Mouse (Mus musculus) spleen, adult 2 months (tissue): ENCODE data around the gene Olfr1348. TPM values are rescaled to one million over a fixed set of nuclear protein-coding genes. Genes with fewer than 3 reads are reported as not detected.

Experiments
- DNase-seq, 2 experiments: peaks; one replicate each; pipeline versions ENCODE4 v3.0.0 to v3.0.0-alpha.2; 2012 to 2021; ENCODE audit warnings: low spot score in 2 of 2, low read depth in 1 of 2
- H3K27ac ChIP-seq: fragments of 200-500 bp; 2 replicates; pipeline ENCODE4 v1.5.1; 2012; ENCODE audit warnings: low read length, inconsistent platforms; ENCODE audit not compliant: insufficient read depth
- H3K27me3 ChIP-seq: fragments of 200-500 bp; 2 replicates; pipeline ENCODE4 v1.6.1; 2012; ENCODE audit warnings: mild to moderate bottlenecking, moderate library complexity, low read length, inconsistent platforms; ENCODE audit not compliant: control insufficient read depth, insufficient read depth
- H3K36me3 ChIP-seq: fragments of 200-500 bp; 2 replicates; pipeline ENCODE4 v1.6.1; 2012; ENCODE audit warnings: mild to moderate bottlenecking, low read length, inconsistent platforms; ENCODE audit not compliant: control insufficient read depth, insufficient read depth
- H3K4me1 ChIP-seq: fragments of 200-500 bp; 2 replicates; pipeline ENCODE4 v1.6.1; 2011; ENCODE audit warnings: inconsistent platforms; ENCODE audit not compliant: control insufficient read depth, insufficient read depth, insufficient read length
- H3K4me3 ChIP-seq: fragments of 200-500 bp; 2 replicates; pipeline ENCODE4 v1.5.1; 2011; ENCODE audit warnings: mild to moderate bottlenecking, inconsistent platforms; ENCODE audit not compliant: insufficient read depth, insufficient read length; ENCODE audit errors: extremely low read depth
- CTCF ChIP-seq: fragments of 200-500 bp; IDR thresholded peaks from 2 replicates; pipeline ENCODE4 v1.5.1; 2011; ENCODE audit warnings: mild to moderate bottlenecking, inconsistent platforms; ENCODE audit not compliant: insufficient read depth, insufficient read length, insufficient replicate concordance; ENCODE audit errors: extremely low read depth
- POLR2A ChIP-seq: fragments of 200-500 bp; IDR thresholded peaks from 2 replicates; pipeline ENCODE4 v1.6.1; 2011; ENCODE audit warnings: low read depth, low read length, inconsistent platforms
- WGBS: fragments of 180-500 bp; shearing (Covaris S2); methylation state at CpG from one replicate; pipeline ENCODE4 v1.1.7; 2018; 5-methylcytosine and 5-hydroxymethylcytosine counted together
- polyA plus RNA-seq: library from polyadenylated mRNA; depleted of rRNA; stranded (reverse); fragments of >200 nt; gene quantifications from 2 replicates; pipeline ENCODE4 v1.2.3, GENCODE M21; 2012; rRNA removed

Olfr1348 gene
- polyA plus RNA-seq, 1 experiment: not detected

DNA sequence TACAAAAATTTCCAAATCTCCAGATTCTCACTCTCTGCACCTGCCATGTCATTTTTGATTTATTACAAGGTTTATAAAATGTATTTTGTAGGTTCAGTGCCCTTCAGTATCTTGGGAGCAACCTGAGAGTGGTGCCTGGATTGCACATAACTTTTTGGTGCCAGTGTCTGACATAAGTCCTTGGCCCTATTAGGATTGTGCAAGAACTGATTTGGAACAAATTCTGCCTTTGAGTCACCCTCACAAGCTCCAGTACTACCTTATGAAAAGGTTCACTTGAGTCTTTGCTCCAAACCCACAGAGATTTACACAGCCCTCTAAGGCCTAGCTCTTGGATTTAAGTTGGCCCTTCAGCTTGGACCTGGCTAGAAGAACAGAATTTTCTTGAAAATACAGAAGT, 41.6 kb downstream of the Olfr1348 start, which contains the start of gene Olfr1346:
Gene Olfr1346, plus strand, starts transcription at position 151 of the 400 bp plus-strand sequence.
- Histone ChIP-seq H3K4me1 (no peaks in the 10 kb centered on the region), H3K27me3 (no peaks in the 10 kb centered on the region), H3K4me3 (no peak within 1 kb of the TSS), H3K27ac (no peak within 1 kb of the TSS), H3K36me3 (no peaks in the 10 kb centered on the region)
- DNase-seq: no peak
- TF ChIP-seq POLR2A (no peak), CTCF (no peak)

GRCm38 (mm10) chr7:6456399-6456798, 52.1 kb downstream of the Olfr1348 start:
- 50% methylated on average over 3 of the region's 3 CpGs for WGBS
- no peak overlapping the region for H3K27ac ChIP-seq
- no peaks in the 10 kb centered on the region for H3K27me3 ChIP-seq
- H3K4me1 ChIP-seq: no peaks in the 10 kb centered on the region
- TF ChIP-seq CTCF (no peak), POLR2A (no peak)
- no peak overlapping the region for H3K4me3 ChIP-seq
- no peaks in the 10 kb centered on the region for H3K36me3 ChIP-seq
- no peak for DNase-seq

DNA sequence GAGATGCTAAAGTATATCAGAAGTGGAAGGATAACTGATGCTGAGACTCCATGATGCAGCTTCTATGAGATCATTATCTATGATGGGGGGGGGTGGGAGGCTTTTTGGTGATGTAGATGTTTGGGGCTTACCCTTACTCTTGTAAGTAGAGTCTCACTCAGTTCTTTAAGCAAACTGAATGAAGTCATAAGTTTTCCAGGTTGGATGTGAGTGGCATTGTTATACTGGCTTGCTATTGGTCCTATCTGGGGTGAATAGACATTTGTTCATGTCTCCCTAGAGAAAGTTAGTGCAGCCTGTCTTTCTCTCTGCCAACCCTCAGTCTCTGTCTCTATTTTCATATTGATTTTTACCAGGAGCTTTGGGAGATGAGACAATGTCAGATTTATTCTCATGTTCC, 52.7 kb downstream of the Olfr1348 start, which contains the start of gene Olfr1336:
Gene Olfr1336, plus strand, starts transcription at position 301 of the 400 bp plus-strand sequence.
- no peaks in the 10 kb centered on the region for H3K27me3 ChIP-seq
- no peak within 1 kb of the TSS for H3K4me3 ChIP-seq
- H3K27ac ChIP-seq: no peak within 1 kb of the TSS
- TF ChIP-seq CTCF: no peak
- TF ChIP-seq POLR2A: no peak
- no peaks in the 10 kb centered on the region for H3K4me1 ChIP-seq
- no peak for DNase-seq
- H3K36me3 ChIP-seq: no peaks in the 10 kb centered on the region

Other genes starting within 250 kb of the Olfr1348 start
- 0.35 and 0.44 TPM in 2 replicates for gene Zfp667, start 222.2 kb downstream of the Olfr1348 start, polyA plus RNA-seq
- 0.56 and 0.77 TPM in 2 replicates for gene Zfp583, start 177.5 kb downstream of the Olfr1348 start, polyA plus RNA-seq
- gene Gm3854, start 165.0 kb downstream of the Olfr1348 start, polyA plus RNA-seq: 0.02 and 0.08 TPM in 2 replicates
- 0.13 and 0.29 TPM in 2 replicates for gene Zfp78, start 145.5 kb downstream of the Olfr1348 start, polyA plus RNA-seq
- 1.3 and 1.4 TPM in 2 replicates for gene Zfp28, start 125.5 kb downstream of the Olfr1348 start, polyA plus RNA-seq
- not detected in 2 replicates for gene Smim17, start 110.0 kb downstream of the Olfr1348 start, polyA plus RNA-seq
- gene Gm20715, start 98.5 kb downstream of the Olfr1348 start, polyA plus RNA-seq: not detected in 2 replicates
- gene Olfr1344, start 70.1 kb downstream of the Olfr1348 start, polyA plus RNA-seq: not detected in 2 replicates
- gene Olfr1336, start 52.6 kb downstream of the Olfr1348 start, polyA plus RNA-seq: not detected in 2 replicates
- gene Olfr1346, start 41.6 kb downstream of the Olfr1348 start, polyA plus RNA-seq: not detected in 2 replicates
- gene Olfr5, start 21.8 kb downstream of the Olfr1348 start, polyA plus RNA-seq: not detected in 2 replicates
- gene Olfr1347, start 9.0 kb downstream of the Olfr1348 start, polyA plus RNA-seq: not detected in 2 replicates
- not detected in 2 replicates for gene Olfr1349, start 14.2 kb upstream of the Olfr1348 start, polyA plus RNA-seq
- gene Olfr1350, start 56.1 kb upstream of the Olfr1348 start, polyA plus RNA-seq: not detected in 2 replicates
- gene Zim1, start 187.7 kb upstream of the Olfr1348 start, polyA plus RNA-seq: 0.02 TPM in 2 replicates
- gene Peg3, start 221.7 kb upstream of the Olfr1348 start, polyA plus RNA-seq: 0.58 and 0.64 TPM in 2 replicates
- gene Usp29, start 221.8 kb upstream of the Olfr1348 start, polyA plus RNA-seq: not detected in 2 replicates